Mouse (Mus musculus) MEL (cell line): ENCODE measurements at regions not wholly inside any gene's neighbourhood (a gene's known extent, or its start where the extent isn't known, plus 50 kb on each side); places are given as distances from the start of the nearest gene placed in this dataset.

Source experiments
- BHLHE40 ChIP-seq: IDR thresholded peaks from 2 replicates; pipeline ENCODE4 v1.6.1; 2012; ENCODE audit warnings: low read depth, mild to moderate bottlenecking, inconsistent platforms, low read length, improper control_type of control experiment, borderline replicate concordance
- CHD1 ChIP-seq: IDR thresholded peaks from 2 replicates; pipeline ENCODE4 v1.6.1; 2012; ENCODE audit warnings: low read depth, mild to moderate bottlenecking, inconsistent platforms, low read length, improper control_type of control experiment
- E2F4 ChIP-seq: IDR thresholded peaks from 2 replicates; pipeline ENCODE4 v1.6.1; 2011; ENCODE audit warnings: low read depth, low read length, improper control_type of control experiment, borderline replicate concordance
- EP300 ChIP-seq, 2 experiments: IDR thresholded peaks; 2 replicates each; pipeline ENCODE4 v1.6.1; 2011; ENCODE audit warnings: improper control_type of control experiment in 2 of 2, low read length in 2 of 2, low read depth in 1 of 2, mild to moderate bottlenecking in 1 of 2
- GATA1 ChIP-seq: IDR thresholded peaks from 2 replicates; pipeline ENCODE4 v1.6.1; 2011; ENCODE audit warnings: low read depth, low read length, improper control_type of control experiment
- MAX ChIP-seq: IDR thresholded peaks from 2 replicates; pipeline ENCODE4 v1.6.1; 2011; ENCODE audit warnings: low read length, improper control_type of control experiment
- MYC ChIP-seq: IDR thresholded peaks from 2 replicates; pipeline ENCODE4 v1.6.1; 2011; ENCODE audit warnings: low read depth, mild to moderate bottlenecking, low read length, improper control_type of control experiment, moderate library complexity
- POLR2A ChIP-seq, 2 experiments: IDR thresholded peaks; 2 replicates each; pipeline ENCODE4 v1.6.1; 2011 to 2012; ENCODE audit warnings: low read length in 2 of 2, mild to moderate bottlenecking in 2 of 2, control low read depth in 1 of 2, improper control_type of control experiment in 1 of 2, low read depth in 1 of 2, moderate library complexity in 1 of 2; ENCODE audit not compliant: control insufficient read depth in 1 of 2, insufficient read depth in 1 of 2, poor library complexity in 1 of 2
- RAD21 ChIP-seq: IDR thresholded peaks from 2 replicates; pipeline ENCODE4 v1.6.1; 2011; ENCODE audit warnings: mild to moderate bottlenecking, low read depth, low read length, improper control_type of control experiment
- UBTF ChIP-seq: IDR thresholded peaks from 2 replicates; pipeline ENCODE4 v1.6.1; 2012; ENCODE audit warnings: low read depth, mild to moderate bottlenecking, inconsistent platforms, low read length, improper control_type of control experiment, moderate library complexity, borderline replicate concordance; ENCODE audit not compliant: insufficient read depth
- ZMIZ1 ChIP-seq: IDR thresholded peaks from 2 replicates; pipeline ENCODE4 v1.6.1; 2012; ENCODE audit warnings: low read depth, mild to moderate bottlenecking, inconsistent platforms, low read length, improper control_type of control experiment, moderate library complexity

GRCm38 (mm10) chr8:103983860-103984594, 117.4 kb upstream of the Cdh5 start:
- TF ChIP-seq BHLHE40 (no peak), MAX (no peak), GATA1 (no peak), EP300 (IDR thresholded peaks at IDR 0.05; ENCODE audit: low read depth in 1 of 2, low read length in 2 of 2) (no peak), MYC (no peak), RAD21 (no peak), UBTF (no peak), POLR2A (IDR thresholded peaks at IDR 0.05; ENCODE audit: control insufficient read depth in 1 of 2, insufficient read depth in 1 of 2, low read depth in 1 of 2, low read length in 2 of 2, poor library complexity in 1 of 2) (no peak), ZMIZ1 (no peak), E2F4 (no peak), CHD1 (no peak)
